Mouse (Mus musculus): ENCODE data around the gene Prkcz. TPM values are rescaled to one million over a fixed set of nuclear protein-coding genes. Genes with fewer than 3 reads are reported as not detected.
A peak's percentile ranks its signal among the peaks of the same experiment; 100 is the strongest.

The Prkcz gene
- polyA plus RNA-seq, 1 experiment from 2014 or later = 97.1 TPM

GRCm38 (mm10) chr4:155241789-155242188, 119.4 kb downstream of the Prkcz start:
- H3K36me3 ChIP-seq (ENCODE audit: control insufficient read depth, insufficient read depth, low read length) = no peaks in the 10 kb centered on the region
- H3K27ac ChIP-seq (ENCODE audit: low read length) = no peak overlapping the region
- no peaks in the 10 kb centered on the region for H3K9me3 ChIP-seq (replicated peaks; ENCODE audit: control insufficient read depth, low read length, poor library complexity, severe bottlenecking)
- H3K4me3 ChIP-seq (ENCODE audit: low read depth, low read length) = no peak overlapping the region
- no peak overlapping the region for H3K4me2 ChIP-seq (ENCODE audit: low read length)
- no peaks in the 10 kb centered on the region for H3K4me1 ChIP-seq (ENCODE audit: control insufficient read depth, insufficient read depth, low read length)
- WGBS = 80% methylated on average over 9 of the region's 9 CpGs
- no peak for ATAC-seq
- no peaks in the 10 kb centered on the region for H3K27me3 ChIP-seq (ENCODE audit: control insufficient read depth, insufficient read depth, low read depth, low read length)
- H3K9ac ChIP-seq (ENCODE audit: low read depth, low read length) = no peak overlapping the region

- no peak overlapping the region for H3K9ac ChIP-seq (ENCODE audit: low read depth, low read length)
- H3K27me3 ChIP-seq (ENCODE audit: control insufficient read depth, insufficient read depth, low read depth, low read length) = no peaks in the 10 kb centered on the region
- no peak overlapping the region for H3K4me2 ChIP-seq (ENCODE audit: low read length)
- WGBS = 55% methylated on average over 6 of the region's 6 CpGs
- peaks cover 17% of the 10 kb centered on the region for H3K4me1 ChIP-seq (ENCODE audit: control insufficient read depth, insufficient read depth, low read length)
- no peak overlapping the region for H3K27ac ChIP-seq (ENCODE audit: low read length)
- no peak overlapping the region for H3K4me3 ChIP-seq (ENCODE audit: low read depth, low read length)
- H3K9me3 ChIP-seq (replicated peaks; ENCODE audit: control insufficient read depth, low read length, poor library complexity, severe bottlenecking) = no peaks in the 10 kb centered on the region
- ATAC-seq = no peak
- H3K36me3 ChIP-seq (ENCODE audit: control insufficient read depth, insufficient read depth, low read length) = no peaks in the 10 kb centered on the region
Measured at GRCm38 (mm10) chr4:155239494-155239893, 121.7 kb downstream of the Prkcz start.

DNA sequence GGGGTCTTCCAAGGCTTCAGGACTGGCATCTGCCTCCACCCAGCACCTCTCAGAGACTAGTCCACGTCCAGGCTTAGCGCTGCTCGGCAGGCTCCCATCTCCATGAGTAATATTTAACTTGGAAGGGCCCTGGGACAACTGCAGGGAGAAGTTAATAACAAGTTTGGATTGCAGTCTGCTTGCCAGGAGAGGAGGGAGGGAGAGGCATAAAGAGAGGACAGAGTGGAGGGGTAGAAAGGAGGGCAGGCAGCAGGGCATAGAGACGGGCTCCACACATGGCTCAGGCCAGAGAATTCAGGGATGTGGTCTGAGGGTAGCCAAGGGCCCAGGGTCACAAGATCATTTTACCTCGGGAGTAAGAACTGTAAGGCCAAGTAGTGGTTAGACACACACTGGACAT, 122.9 kb downstream of the Prkcz start:
- no peak overlapping the region for H3K9ac ChIP-seq (ENCODE audit: low read depth, low read length)
- peaks cover 26% of the 10 kb centered on the region for H3K4me1 ChIP-seq (ENCODE audit: control insufficient read depth, insufficient read depth, low read length)
- no peaks in the 10 kb centered on the region for H3K9me3 ChIP-seq (replicated peaks; ENCODE audit: control insufficient read depth, low read length, poor library complexity, severe bottlenecking)
- 82% methylated on average over 5 of the region's 5 CpGs for whole genome bisulfite sequencing
- no peak overlapping the region for H3K4me2 ChIP-seq (ENCODE audit: low read length)
- H3K36me3 ChIP-seq (ENCODE audit: control insufficient read depth, insufficient read depth, low read length) = no peaks in the 10 kb centered on the region
- H3K27ac ChIP-seq (ENCODE audit: low read length) = no peak overlapping the region
- no peak overlapping the region for H3K4me3 ChIP-seq (ENCODE audit: low read depth, low read length)
- ATAC-seq = no peak
- no peaks in the 10 kb centered on the region for H3K27me3 ChIP-seq (ENCODE audit: control insufficient read depth, insufficient read depth, low read depth, low read length)

- Histone ChIP-seq H3K27ac (ENCODE audit: low read length) (peak overlapping the region; percentile 91; the same call in 1 of the 2 replicates), H3K27me3 (ENCODE audit: control insufficient read depth, insufficient read depth, low read depth, low read length) (no peaks in the 10 kb centered on the region), H3K36me3 (ENCODE audit: control insufficient read depth, insufficient read depth, low read length) (no peaks in the 10 kb centered on the region), H3K9me3 (replicated peaks; ENCODE audit: control insufficient read depth, low read length, poor library complexity, severe bottlenecking) (no peaks in the 10 kb centered on the region), H3K9ac (ENCODE audit: low read depth, low read length) (no peak overlapping the region), H3K4me2 (ENCODE audit: low read length) (no peak overlapping the region), H3K4me3 (ENCODE audit: low read depth, low read length) (no peak overlapping the region), H3K4me1 (ENCODE audit: control insufficient read depth, insufficient read depth, low read length) (peaks cover 26% of the 10 kb centered on the region)
- 75% methylated on average over 12 of the region's 12 CpGs for WGBS
- no peak for ATAC-seq
Measured at GRCm38 (mm10) chr4:155236737-155237385, 124.3 kb downstream of the Prkcz start.

- Histone ChIP-seq H3K4me2 (ENCODE audit: low read length) (peak overlapping the region; percentile 47), H3K4me1 (ENCODE audit: control insufficient read depth, insufficient read depth, low read length) (peaks cover 26% of the 10 kb centered on the region), H3K9ac (ENCODE audit: low read depth, low read length) (peak overlapping the region; percentile 68), H3K4me3 (ENCODE audit: low read depth, low read length) (0 out of 2 replicates have a peak overlapping the region, but pooled peaks have one; percentile 7), H3K27me3 (ENCODE audit: control insufficient read depth, insufficient read depth, low read depth, low read length) (no peaks in the 10 kb centered on the region), H3K36me3 (ENCODE audit: control insufficient read depth, insufficient read depth, low read length) (no peaks in the 10 kb centered on the region), H3K27ac (ENCODE audit: low read length) (peak overlapping the region; percentile 91), H3K9me3 (replicated peaks; ENCODE audit: control insufficient read depth, low read length, poor library complexity, severe bottlenecking) (no peaks in the 10 kb centered on the region)
- 10% methylated on average over 18 of the region's 18 CpGs for WGBS
- ATAC-seq = peak; percentile 88
Measured at GRCm38 (mm10) chr4:155235311-155236119, 125.6 kb downstream of the Prkcz start.

- peaks cover 26% of the 10 kb centered on the region for H3K4me1 ChIP-seq (ENCODE audit: control insufficient read depth, insufficient read depth, low read length)
- H3K4me2 ChIP-seq (ENCODE audit: low read length) = peak overlapping the region; percentile 47
- H3K4me3 ChIP-seq (ENCODE audit: low read depth, low read length) = no peak overlapping the region
- WGBS = 64% methylated on average over 8 of the region's 8 CpGs
- no peaks in the 10 kb centered on the region for H3K36me3 ChIP-seq (ENCODE audit: control insufficient read depth, insufficient read depth, low read length)
- H3K9ac ChIP-seq (ENCODE audit: low read depth, low read length) = peak overlapping the region; percentile 50
- no peaks in the 10 kb centered on the region for H3K9me3 ChIP-seq (replicated peaks; ENCODE audit: control insufficient read depth, low read length, poor library complexity, severe bottlenecking)
- no peaks in the 10 kb centered on the region for H3K27me3 ChIP-seq (ENCODE audit: control insufficient read depth, insufficient read depth, low read depth, low read length)
- peak overlapping the region; percentile 91 for H3K27ac ChIP-seq (ENCODE audit: low read length)
- ATAC-seq = peak; percentile 29; the same call in 1 of the 2 replicates
Measured at GRCm38 (mm10) chr4:155234371-155235310, 126.5 kb downstream of the Prkcz start.

DNA sequence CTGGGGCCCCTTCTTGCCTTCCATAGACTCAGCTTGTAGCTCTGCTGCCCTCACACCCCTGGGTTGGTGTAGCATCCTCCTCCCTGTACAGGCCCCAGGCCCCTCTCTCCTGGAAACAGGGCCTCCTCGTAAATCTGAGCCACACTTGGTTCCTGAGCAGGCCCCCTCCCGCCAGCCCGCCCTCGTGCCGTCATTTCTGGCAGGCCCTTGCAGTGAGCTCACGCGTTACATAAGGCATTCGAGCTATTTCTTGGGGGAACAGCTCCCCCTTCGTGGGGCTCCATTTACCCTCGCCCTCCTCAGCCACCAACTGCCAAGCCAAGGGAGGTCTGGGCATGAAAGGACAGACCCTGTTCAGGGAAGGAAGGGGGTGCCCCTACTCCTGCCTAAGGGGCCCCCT, 127.3 kb downstream of the Prkcz start:
- Histone ChIP-seq H3K4me2 (ENCODE audit: low read length) (no peak overlapping the region), H3K9ac (ENCODE audit: low read depth, low read length) (peak overlapping the region; percentile 18; the same call in 1 of the 2 replicates)

GRCm38 (mm10) chr4:155228461-155228860, 132.7 kb downstream of the Prkcz start:
- 84% methylated on average over 5 of the region's 5 CpGs for WGBS
- no peak overlapping the region for H3K4me2 ChIP-seq (ENCODE audit: low read length)
- no peak for ATAC-seq
- no peak overlapping the region for H3K9ac ChIP-seq (ENCODE audit: low read depth, low read length)
- H3K27ac ChIP-seq (ENCODE audit: low read length) = no peak overlapping the region
- no peaks in the 10 kb centered on the region for H3K36me3 ChIP-seq (ENCODE audit: control insufficient read depth, insufficient read depth, low read length)
- H3K4me3 ChIP-seq (ENCODE audit: low read depth, low read length) = no peak overlapping the region
- no peaks in the 10 kb centered on the region; the same call in 1 of the 2 replicates for H3K4me1 ChIP-seq (ENCODE audit: control insufficient read depth, insufficient read depth, low read length)
- H3K27me3 ChIP-seq (ENCODE audit: control insufficient read depth, insufficient read depth, low read depth, low read length) = no peaks in the 10 kb centered on the region
- H3K9me3 ChIP-seq (replicated peaks; ENCODE audit: control insufficient read depth, low read length, poor library complexity, severe bottlenecking) = no peaks in the 10 kb centered on the region

More for the DNA sequence above, 127.3 kb downstream of the Prkcz start:
- no peaks in the 10 kb centered on the region for H3K36me3 ChIP-seq (ENCODE audit: control insufficient read depth, insufficient read depth, low read length)
- peaks cover 26% of the 10 kb centered on the region for H3K4me1 ChIP-seq (ENCODE audit: control insufficient read depth, insufficient read depth, low read length)
- WGBS = 32% methylated on average over 10 of the region's 10 CpGs
- H3K27me3 ChIP-seq (ENCODE audit: control insufficient read depth, insufficient read depth, low read depth, low read length) = no peaks in the 10 kb centered on the region
- ATAC-seq = no peak
- no peak overlapping the region for H3K4me3 ChIP-seq (ENCODE audit: low read depth, low read length)
- peak overlapping the region; percentile 91 for H3K27ac ChIP-seq (ENCODE audit: low read length)
- H3K9me3 ChIP-seq (replicated peaks; ENCODE audit: control insufficient read depth, low read length, poor library complexity, severe bottlenecking) = no peaks in the 10 kb centered on the region
